Mouse (Mus musculus) 3134 (cell line): ENCODE measurements around the gene Tpmt.
A peak's percentile ranks its signal among the peaks of the same experiment; 100 is the strongest.

ENCODE experiments used
- DNase-seq: peaks from one replicate; pipeline ENCODE4 v3.0.0-alpha.2; 2011; ENCODE audit warnings: low spot score; ENCODE audit not compliant: insufficient read length; ENCODE audit errors: extremely low read depth

Gene Tpmt

DNA sequence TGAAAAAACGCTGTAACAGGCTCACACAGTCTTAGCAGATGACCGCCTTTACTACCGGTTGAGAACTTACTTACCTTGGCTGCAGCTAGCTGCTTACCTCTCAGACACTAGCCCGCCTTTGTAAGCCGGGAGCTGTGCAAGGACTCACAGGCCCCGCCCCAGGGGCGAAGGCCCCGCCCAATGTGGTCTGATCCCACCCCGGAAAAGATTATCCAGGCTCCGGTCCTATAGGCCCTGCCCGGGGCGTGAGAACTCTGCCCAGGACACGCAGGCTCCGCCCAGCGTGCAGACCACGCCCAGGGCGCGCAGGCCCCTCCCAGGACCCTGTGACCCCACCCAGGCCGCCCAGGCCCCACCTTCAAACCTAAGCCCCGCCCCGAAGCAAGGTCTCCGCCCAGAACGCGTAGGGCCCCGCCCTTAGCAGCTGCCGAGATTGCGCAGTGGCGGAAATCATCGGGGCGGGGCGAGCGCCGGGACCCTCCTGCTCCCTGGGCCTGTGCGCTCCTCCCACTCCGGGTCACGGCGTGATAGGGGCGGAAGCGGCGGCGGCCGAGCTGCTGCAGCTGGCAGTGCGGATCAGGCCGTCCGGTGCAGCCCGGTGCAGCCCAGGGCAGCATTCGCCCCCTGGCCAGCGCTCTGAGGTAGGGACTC, 1.4 kb downstream of the Tpmt start, which contains the start of gene Kdm1b:
Kdm1b (plus strand) TSS at position 470 of the 651 bp plus-strand sequence.
- peak; percentile 96 for DNase-seq

DNA sequence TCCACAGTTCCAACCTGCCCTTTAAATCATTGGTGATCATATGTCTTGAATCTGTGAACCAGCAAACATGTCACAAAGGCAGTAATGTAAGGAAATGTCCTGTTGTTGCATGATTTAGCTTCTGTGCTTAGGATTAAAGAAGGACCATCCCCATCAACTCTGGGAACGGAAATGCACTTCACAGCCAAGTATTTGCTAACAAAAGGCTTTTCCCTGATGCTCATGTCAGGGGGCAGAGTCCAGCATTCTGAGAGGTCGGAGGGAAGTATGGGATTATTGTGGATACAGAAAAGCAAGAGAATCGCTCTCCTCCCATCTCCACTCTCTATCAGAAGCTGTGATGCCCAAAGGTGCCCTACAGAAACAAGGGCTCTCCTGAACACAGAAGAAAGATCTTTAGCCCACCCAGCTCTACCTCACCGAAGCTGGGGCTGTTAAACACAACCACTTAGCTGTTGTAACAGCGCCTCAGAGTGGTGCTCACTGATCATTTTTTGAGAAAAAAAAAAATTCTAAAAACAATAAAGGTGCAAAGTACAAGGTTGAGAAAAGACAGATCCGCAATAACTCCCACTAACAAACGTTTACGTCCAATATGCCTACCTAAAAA, 2.4 kb downstream of the Tpmt start:
- no peak for DNase-seq

DNA sequence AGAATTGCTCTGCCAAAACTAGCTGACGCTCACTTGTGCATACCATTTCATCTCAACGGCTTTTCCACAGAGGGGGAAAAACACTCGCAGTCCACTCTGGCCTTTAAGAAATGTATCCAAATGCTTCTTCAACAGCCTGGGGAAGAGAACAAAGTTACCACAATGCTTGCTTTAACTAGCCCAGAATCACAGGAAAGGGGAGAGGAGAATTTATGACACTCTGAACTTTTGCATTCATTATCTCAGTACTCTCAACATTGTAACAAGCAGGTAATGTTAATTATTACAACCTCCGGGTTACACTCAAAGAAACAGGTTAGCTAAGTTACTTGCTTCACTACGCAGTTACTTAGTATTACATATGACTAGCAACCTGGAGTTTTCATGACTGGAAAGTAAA, 4.5 kb downstream of the Tpmt start:
- no peak for DNase-seq

- no peak for DNase-seq
Measured at GRCm38 (mm10) chr13:47037946-47038345, 6.6 kb downstream of the Tpmt start.

DNA sequence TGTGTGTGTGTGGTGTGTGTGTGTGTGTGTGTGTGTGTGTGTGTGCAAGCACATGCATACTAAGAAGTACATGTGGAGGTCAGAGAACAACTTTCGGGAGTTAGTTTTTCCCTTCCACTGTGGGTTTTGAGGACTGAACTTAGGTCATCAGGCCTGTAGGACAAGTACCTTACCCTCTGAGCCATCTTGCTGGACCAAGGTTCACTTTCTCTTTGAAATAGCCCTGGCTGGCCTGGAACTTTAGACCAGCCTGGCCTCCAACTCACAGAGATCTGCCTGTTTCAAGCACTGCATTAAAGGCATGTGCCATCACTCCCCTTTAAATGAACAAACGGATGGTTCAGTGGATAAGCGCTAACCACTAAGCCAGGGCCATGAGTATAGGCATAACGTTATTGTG, 10.9 kb downstream of the Tpmt start:
- no peak for DNase-seq

DNA sequence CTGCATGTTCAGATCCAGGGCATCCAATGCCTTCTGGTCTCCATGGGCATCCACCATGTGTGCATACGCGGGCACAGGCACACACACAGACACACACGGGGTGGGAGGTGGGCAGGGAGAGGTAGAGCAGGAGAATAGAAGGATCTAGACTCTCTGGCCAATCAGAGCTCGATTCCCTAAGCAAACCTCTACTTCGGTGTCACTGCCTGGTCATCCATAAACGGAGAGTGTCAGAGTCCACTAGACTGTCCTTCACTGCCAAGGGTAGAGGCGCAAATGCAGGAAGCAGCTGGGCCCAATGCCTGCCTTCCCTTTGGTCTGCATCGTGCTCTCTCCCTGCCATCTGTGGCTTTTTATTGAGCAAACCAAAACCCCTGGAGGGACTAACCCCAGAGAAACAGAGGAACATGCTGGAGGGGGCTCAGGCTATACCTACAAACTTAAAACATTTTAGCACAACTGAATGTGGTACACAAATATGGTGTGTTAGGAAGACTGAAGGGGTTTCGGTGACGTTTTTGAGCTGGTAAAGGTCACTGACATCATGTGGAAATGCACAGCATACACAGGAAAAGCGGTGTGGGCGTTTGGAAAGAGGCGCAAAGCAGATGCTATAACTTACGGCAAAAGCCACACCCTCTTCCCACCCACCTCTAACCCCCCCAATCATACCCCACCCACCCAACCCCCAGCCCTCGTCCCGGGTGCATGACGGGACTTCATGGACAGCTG, 14.0 kb downstream of the Tpmt start:
- no peak for DNase-seq

- no peak for DNase-seq
Measured at GRCm38 (mm10) chr13:47020798-47021197, 23.7 kb downstream of the Tpmt start.

DNA sequence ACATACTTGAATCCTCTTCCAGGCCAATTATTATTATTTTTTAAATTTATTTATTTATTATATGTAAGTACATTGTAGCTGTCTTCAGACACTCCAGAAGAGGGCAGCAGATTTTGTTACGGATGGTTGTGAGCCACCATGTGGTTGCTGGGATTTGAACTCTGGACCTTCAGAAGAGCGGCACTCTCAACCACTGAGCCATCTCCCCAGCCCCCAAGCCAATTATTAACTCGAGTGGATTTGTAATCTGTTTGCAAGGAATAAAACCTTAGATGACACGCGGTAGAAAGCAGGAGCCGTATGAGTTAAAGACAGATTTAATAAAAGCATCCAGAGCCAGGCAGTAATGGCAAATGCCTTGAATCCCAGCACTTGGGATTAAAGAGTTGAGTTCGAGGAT, 24.8 kb downstream of the Tpmt start:
- DNase-seq = no peak

GRCm38 (mm10) chr13:47017259-47017658, 27.3 kb downstream of the Tpmt start:
- DNase-seq = no peak

- DNase-seq = no peak
Measured at GRCm38 (mm10) chr13:47015195-47015501, 29.4 kb downstream of the Tpmt start.

- no peak for DNase-seq
Measured at GRCm38 (mm10) chr13:47014334-47015194, 30.0 kb downstream of the Tpmt start, which contains the start of gene Nhlrc1. TSS of gene Nhlrc1 (minus strand) at chr13:47014850.

DNA sequence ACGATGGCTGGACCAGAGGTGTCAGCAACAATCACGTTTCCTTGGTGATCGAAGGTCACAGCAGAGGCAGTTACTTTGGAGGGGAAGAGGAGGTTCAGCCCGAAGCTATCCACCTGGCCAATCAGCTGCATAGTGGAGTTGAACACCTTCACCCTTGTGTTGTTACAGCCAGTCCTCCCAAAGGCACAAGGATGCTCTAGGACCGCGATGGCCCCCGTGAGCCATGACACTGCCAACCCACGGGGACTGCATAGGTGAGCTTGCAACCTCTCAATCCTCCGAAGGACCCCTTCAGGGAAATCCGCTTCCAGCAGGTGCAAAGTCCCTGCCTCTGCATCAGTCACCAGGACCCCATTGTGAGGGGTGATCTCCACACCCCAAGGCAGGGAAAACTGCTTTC, 30.8 kb downstream of the Tpmt start:
- no peak for DNase-seq

- no peak for DNase-seq
Measured at GRCm38 (mm10) chr13:47001590-47001989, 42.9 kb downstream of the Tpmt start.

- no peak for DNase-seq
Measured at GRCm38 (mm10) chr13:46999498-46999897, 45.0 kb downstream of the Tpmt start.

DNA sequence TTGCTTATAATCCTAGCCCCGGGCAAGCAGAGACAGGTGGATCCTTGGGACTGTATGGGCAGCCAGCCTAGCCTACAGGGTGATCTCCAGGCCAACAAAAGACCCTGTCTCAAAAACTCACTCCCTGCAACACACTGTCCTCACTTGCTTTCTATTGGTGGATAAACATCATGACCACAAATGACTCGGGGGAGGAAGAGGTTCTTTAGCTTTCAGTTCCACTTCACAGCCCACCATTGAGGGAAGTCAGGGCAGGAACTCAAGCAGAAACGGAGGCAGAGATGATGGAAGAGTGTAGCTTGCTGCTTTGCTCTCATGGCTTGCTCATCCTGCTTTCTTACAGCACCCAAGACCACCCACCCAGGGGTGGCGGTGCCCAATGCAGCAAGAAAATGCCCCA, 47.2 kb downstream of the Tpmt start:
- DNase-seq = no peak

DNA sequence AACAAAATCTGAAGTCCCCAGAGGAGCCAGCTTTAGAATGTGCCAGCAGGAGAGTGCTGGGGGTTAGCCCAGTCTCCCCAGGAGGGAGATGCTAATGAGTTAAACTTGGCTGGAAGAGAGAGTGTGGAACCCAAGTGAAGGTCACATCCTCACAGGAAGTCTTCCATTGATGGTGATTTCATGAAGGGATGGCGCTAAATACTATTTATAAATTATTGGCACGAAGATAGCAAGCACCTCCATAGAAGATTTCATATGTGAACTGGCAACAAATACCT, 51.3 kb downstream of the Tpmt start:
- no peak for DNase-seq

GRCm38 (mm10) chr13:46992516-46993273, 51.8 kb downstream of the Tpmt start:
- no peak for DNase-seq

- no peak for DNase-seq
Measured at GRCm38 (mm10) chr13:46990376-46991011, 54.0 kb downstream of the Tpmt start.

DNA sequence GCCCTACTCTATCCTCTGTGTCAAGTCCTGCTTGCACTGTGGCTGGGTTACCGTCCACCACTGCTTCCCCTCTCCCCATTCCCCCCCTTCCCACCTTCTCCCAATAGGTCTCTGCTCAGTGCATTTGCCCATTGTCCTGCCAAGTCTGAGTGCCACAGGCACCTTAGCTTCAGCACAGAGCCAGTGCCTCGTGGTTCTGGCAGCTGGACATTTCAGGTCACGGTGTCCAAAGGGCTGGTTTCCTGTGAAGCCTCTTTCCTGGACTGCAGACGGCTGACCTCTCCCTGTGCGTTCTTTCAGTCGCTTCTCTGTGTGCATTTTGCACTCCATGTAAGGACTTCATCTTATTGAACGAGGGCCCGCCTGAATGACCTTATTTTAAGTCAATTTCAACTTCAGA, 56.6 kb downstream of the Tpmt start:
- DNase-seq = no peak

- no peak for DNase-seq
Measured at GRCm38 (mm10) chr13:46986208-46986607, 58.3 kb downstream of the Tpmt start.
